Mouse (Mus musculus) CD8-positive naive resting alpha-beta T cell, adult 2 months (primary cell): ENCODE measurements around the gene Inafm1.
"Not testable (repeated sequence)": the region's sequence is repeated elsewhere in the genome, so short reads cannot be mapped to it uniquely, and the experiment has no call there.

ENCODE experiments used
- DNase-seq, 2 experiments: peaks; one replicate each; pipeline ENCODE4 v3.0.0; 2022; ENCODE audit warnings: low read depth in 2 of 2, low spot score in 2 of 2

Inafm1 gene

GRCm38 (mm10) chr7:16273081-16273765, at the start of gene Inafm1:
TSS of gene Inafm1 (minus strand) at chr7:16273617.
- DNase-seq: peak; percentile 67 to 84

- no peak for DNase-seq
Measured at GRCm38 (mm10) chr7:16320479-16320878, 47.1 kb upstream of the Inafm1 start.

DNA sequence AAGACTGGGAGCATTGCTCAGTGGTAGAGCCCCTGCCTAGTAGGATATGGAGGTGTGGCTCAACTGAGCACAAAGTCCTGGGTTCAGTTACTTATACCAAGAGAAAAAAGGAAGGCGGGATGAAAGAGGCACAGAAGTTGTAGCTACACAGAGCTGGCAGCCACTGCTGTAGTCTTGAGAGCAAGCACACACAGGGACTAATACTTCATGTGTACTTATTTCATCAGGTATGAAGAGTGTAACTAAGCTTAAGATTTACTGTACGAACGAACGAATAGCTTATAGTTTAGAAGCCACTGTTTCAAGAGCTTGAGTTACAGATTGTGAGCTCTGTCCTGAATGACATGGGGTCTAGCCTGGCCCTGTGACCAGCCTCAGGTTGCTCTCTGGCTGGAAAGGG, 45.8 kb upstream of the Inafm1 start:
- DNase-seq: no peak

GRCm38 (mm10) chr7:16317094-16317493, 43.7 kb upstream of the Inafm1 start:
- DNase-seq: no peak

DNA sequence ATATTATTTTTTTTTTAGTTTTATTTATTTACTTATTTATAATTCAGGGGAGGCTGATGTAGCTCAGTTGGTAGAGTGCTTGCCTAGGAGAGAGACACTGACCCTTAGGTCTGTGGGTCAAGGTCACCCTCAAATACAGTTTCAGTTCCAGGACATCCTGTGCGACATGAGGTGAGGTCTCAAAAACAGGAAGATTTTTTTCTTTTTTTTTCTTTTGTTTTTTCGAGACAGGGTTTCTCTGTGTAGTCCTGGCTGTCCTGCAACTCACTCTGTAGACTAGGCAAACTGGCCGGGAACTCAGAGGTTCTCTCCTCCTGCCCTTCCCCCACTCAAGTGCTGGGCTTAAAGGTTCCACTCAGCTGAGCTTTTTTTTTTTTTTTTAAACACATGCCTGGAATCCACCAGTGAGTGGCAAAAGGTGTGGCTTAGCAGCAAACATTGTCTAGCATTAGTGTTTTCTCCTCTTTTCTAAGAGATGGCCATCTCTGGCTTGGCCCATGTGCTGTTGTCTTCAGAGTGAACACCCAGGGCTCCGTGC, 41.9 kb upstream of the Inafm1 start:
- no peak for DNase-seq

GRCm38 (mm10) chr7:16314221-16314775, 40.9 kb upstream of the Inafm1 start:
- DNase-seq: no peak

GRCm38 (mm10) chr7:16313481-16314220, 40.2 kb upstream of the Inafm1 start:
- peak; percentile 61 to 71 for DNase-seq

DNA sequence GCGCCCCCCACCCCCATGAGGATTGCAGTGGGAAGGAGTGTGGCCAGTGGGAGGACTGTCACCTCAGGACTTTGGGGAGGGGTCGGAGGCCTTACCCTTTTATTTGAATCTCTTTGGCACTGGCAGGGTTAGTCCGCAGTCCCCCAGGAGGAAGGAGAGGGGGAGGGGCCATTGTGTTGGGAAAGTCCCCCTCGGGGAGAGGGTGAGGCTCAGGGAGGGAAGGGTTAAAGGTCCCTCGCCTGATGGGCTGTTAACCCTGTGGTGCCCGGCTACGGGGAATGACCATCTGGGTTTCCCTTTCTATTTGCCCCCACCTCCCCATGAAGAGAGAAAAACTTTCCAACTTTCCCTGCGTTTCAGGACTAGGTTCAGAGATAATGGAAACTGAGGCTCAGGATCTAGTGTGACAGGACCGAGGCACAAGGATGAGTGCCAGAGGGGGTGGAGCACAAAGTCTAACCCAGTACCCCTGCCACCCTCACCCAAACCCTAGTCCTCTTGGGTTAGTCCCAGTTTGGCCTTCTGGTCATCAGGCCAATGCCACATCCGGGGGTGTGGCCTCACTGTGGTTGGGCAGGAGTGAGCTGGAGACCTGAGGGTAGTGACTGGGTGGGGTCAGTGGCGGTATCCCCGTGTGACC, 39.4 kb upstream of the Inafm1 start:
- no peak for DNase-seq

- peak in 1 of 2 experiments; percentile 13 for DNase-seq
Measured at GRCm38 (mm10) chr7:16312011-16312671, 38.7 kb upstream of the Inafm1 start.

GRCm38 (mm10) chr7:16311453-16312004, 38.1 kb upstream of the Inafm1 start:
- DNase-seq: peak; percentile 35 to 45

GRCm38 (mm10) chr7:16310521-16311452, 37.4 kb upstream of the Inafm1 start:
- peak; percentile 60 for DNase-seq

DNA sequence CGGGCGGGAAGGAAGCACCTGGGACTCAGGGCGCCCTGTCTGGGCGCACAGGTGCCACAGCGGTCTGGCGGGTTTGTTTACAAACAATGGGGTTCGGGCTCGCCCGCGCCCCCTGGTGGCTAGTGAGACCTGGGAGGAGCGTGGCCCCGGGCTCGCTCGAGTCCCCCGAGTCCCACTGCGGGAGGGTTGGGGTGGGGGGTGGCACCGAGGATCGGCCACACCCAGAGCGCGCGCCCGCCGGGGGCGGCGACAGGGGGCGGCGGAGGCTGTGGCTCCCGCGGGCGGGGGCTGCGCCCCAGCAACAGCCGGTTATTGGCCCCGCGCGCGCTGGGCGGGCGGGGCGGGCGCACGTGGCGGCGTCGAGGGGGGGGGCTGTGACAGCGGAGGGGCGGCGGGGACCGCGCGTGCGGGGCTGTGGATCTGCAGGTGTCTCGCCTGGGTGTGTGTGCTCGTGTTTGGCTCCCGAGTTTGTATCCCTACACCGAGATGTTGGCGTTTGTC, 36.7 kb upstream of the Inafm1 start:
- peak; percentile 87 to 92 for DNase-seq

- peak; percentile 77 to 84 for DNase-seq
Measured at GRCm38 (mm10) chr7:16309318-16310019, 36.1 kb upstream of the Inafm1 start.

GRCm38 (mm10) chr7:16308555-16309317, 35.3 kb upstream of the Inafm1 start:
- no peak for DNase-seq

DNA sequence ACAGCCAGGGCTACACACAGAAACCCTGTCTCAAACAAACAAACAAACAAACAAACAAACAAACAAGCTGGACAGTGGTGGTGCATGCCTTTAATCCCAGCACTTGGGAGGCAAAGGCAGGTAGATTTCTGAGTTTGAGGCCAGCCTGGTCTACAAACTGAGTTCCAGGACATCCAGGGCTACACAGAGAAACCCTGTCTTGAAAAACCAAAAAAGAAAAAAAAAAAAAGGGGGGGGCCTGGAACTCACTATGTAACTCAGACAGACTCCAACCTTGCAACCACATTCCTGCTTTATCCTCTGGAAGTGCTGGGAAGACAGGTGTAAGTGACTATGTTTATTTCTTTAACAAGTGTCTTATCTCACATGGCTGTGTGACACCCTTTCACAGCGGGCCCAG, 34.7 kb upstream of the Inafm1 start, which contains the start of gene Bbc3:
Bbc3 (plus strand) TSS at position 301 of the 400 bp plus-strand sequence.
- not testable (repeated sequence) for DNase-seq

GRCm38 (mm10) chr7:16307141-16307540, 33.7 kb upstream of the Inafm1 start:
- not testable (repeated sequence) for DNase-seq

GRCm38 (mm10) chr7:16299419-16300035, 26.1 kb upstream of the Inafm1 start:
- DNase-seq: peak in 1 of 2 experiments; percentile 33
